1 mouse cellular context compared by ENCODE assay signal in the genomic region with DNA sequence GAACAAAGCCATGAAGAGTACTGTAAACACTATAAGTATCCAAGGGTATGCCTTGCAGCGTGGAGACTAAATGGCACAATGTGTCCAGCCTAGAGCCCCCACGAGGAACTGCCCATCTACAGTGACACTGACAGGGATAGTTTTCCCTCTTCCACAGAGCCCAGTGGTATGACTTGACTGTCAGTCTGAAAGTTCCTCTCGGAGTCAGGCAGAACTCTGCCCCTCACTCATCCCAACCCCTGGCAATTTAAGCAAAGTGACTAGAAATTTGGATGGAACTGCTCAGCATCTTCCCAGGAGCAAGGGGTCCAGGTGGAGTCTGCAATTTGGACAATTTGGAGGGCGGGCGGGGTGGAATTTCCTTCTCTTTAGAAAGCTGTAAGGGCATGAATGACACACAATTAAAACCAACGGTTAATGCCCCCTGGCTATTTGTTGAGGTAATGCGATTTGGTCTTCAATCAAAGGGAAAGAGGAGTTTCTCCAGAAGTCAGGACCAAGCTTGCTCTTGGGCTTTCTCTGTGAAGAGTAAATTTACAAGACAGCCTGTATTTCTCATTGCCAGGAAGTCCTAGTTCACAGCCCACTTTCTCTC.
TF ChIP-seq lines count a peak whose summit lies in the region.

No protein-coding gene starts in this region.

TF ChIP-seq in MEL, 35 proteins besides CTCF, POLR2A, EP300 and RAD21:
- TF ChIP-seq SMC3 (IDR thresholded peaks at IDR 0.05; ENCODE audit: low read depth, low read length) (peak; percentile 38; the same call in 1 of the 2 replicates), MXI1 (IDR thresholded peaks at IDR 0.05; ENCODE audit: low read depth, low read length) (peak; percentile 39), TBP (IDR thresholded peaks at IDR 0.05; ENCODE audit: low read depth, low read length) (no peak)
